Mouse (Mus musculus) hindbrain, embryonic 15.5 days (tissue): Measurements from ENCODE around the gene Myl7. TPM values are rescaled to one million over a fixed set of nuclear protein-coding genes. Genes with fewer than 3 reads are reported as not detected.
"Not testable (repeated sequence)": the region's sequence is repeated elsewhere in the genome, so short reads cannot be mapped to it uniquely, and the experiment has no call there.

Experiments used
- ATAC-seq: fragments of 200-750 bp; cut with Nextera tagmentation; 2 replicates; pipeline ENCODE4 v1.8.0; 2017; ENCODE audit warnings: low read depth, moderate number of reproducible peaks, moderate TSS enrichment; ENCODE audit not compliant: low FRiP score
- H3K27ac ChIP-seq: fragments of 300-500 bp; sonication (generic); replicated peaks from 2 replicates; pipeline ENCODE4 v1.5.1; 2015; ENCODE audit warnings: mild to moderate bottlenecking, inconsistent platforms
- H3K27me3 ChIP-seq: fragments of 300-500 bp; sonication (generic); 2 replicates; pipeline ENCODE4 v1.6.1; 2015; ENCODE audit warnings: control low read depth, inconsistent platforms
- H3K36me3 ChIP-seq: fragments of 300-500 bp; sonication (generic); 2 replicates; pipeline ENCODE4 v1.6.1; 2015; ENCODE audit warnings: control low read depth, inconsistent platforms
- H3K4me1 ChIP-seq: fragments of 300-500 bp; sonication (generic); replicated peaks from 2 replicates; pipeline ENCODE4 v1.6.1; 2015; ENCODE audit warnings: control low read depth, inconsistent platforms
- H3K4me2 ChIP-seq: fragments of 300-500 bp; sonication (generic); 2 replicates; pipeline ENCODE4 v1.6.1; 2015; ENCODE audit warnings: moderate library complexity, mild to moderate bottlenecking, inconsistent platforms
- H3K4me3 ChIP-seq: fragments of 300-500 bp; sonication (generic); 2 replicates; pipeline ENCODE4 v1.5.1; 2015; ENCODE audit warnings: mild to moderate bottlenecking, inconsistent platforms
- H3K9ac ChIP-seq: fragments of 300-500 bp; sonication (generic); 2 replicates; pipeline ENCODE4 v1.6.1; 2015; ENCODE audit warnings: inconsistent platforms
- H3K9me3 ChIP-seq: fragments of 300-500 bp; sonication (generic); 2 replicates; pipeline ENCODE4 v1.6.1; 2016; ENCODE audit warnings: control low read depth, inconsistent platforms
- WGBS: fragments of 180-500 bp; shearing (Covaris S2); methylation state at CpG from one replicate; pipeline ENCODE4 v1.1.7; 2015; 5-methylcytosine and 5-hydroxymethylcytosine counted together
- polyA plus RNA-seq: library from polyadenylated mRNA; unstranded; fragments of >200 nt; fragmentation: Nextera tagmentation; extraction: Ambion mirVana; gene quantifications from 2 replicates; pipeline ENCODE4 v1.2.1, GENCODE M21; 2015

Gene Myl7
- polyA plus RNA-seq, 1 experiment from 2014 or later = 0.36 TPM

- Histone ChIP-seq H3K4me3 (peak overlapping the region; percentile 45), H3K36me3 (no peaks in the 10 kb centered on the region), H3K27ac (peak overlapping the region; percentile 86), H3K4me2 (peak overlapping the region; percentile 77), H3K4me1 (peaks cover 24% of the 10 kb centered on the region), H3K9me3 (no peaks in the 10 kb centered on the region), H3K9ac (peak overlapping the region; percentile 54), H3K27me3 (0 out of 2 replicates have a peak, but pooled peaks cover 2% of the 10 kb centered on the region)
- WGBS = under 1% methylated on average over 32 of the region's 32 CpGs
- peak; percentile 92 for ATAC-seq
Measured at GRCm38 (mm10) chr11:5901950-5902349, 3.4 kb upstream of the Myl7 start.

GRCm38 (mm10) chr11:5901320-5901719 lies 2.7 kb upstream of the Myl7 start:
- peak overlapping the region; percentile 77 for H3K4me2 ChIP-seq
- H3K4me1 ChIP-seq = peaks cover 24% of the 10 kb centered on the region
- no peaks in the 10 kb centered on the region for H3K9me3 ChIP-seq
- H3K36me3 ChIP-seq = no peaks in the 10 kb centered on the region
- peak overlapping the region; percentile 86 for H3K27ac ChIP-seq
- 0 out of 2 replicates have a peak, but pooled peaks cover 2% of the 10 kb centered on the region for H3K27me3 ChIP-seq
- WGBS = 12% methylated on average over 3 of the region's 3 CpGs
- peak overlapping the region; percentile 54 for H3K9ac ChIP-seq
- ATAC-seq = peak; percentile 1; the same call in 1 of the 2 replicates
- peak overlapping the region; percentile 45 for H3K4me3 ChIP-seq

GRCm38 (mm10) chr11:5899286-5899685 lies 704 bp upstream of the Myl7 start:
- Histone ChIP-seq H3K4me1 (peaks cover 24% of the 10 kb centered on the region), H3K4me2 (no peak overlapping the region), H3K27ac (no peak overlapping the region), H3K36me3 (no peaks in the 10 kb centered on the region), H3K9ac (no peak overlapping the region), H3K4me3 (no peak overlapping the region), H3K9me3 (no peaks in the 10 kb centered on the region), H3K27me3 (0 out of 2 replicates have a peak, but pooled peaks cover 2% of the 10 kb centered on the region)
- no peak for ATAC-seq
- WGBS = 97% methylated on average over 10 of the region's 10 CpGs

GRCm38 (mm10) chr11:5897839-5898238 lies 743 bp downstream of the Myl7 start:
- WGBS = 23% methylated on average over 10 of the region's 10 CpGs
- no peak overlapping the region for H3K9ac ChIP-seq
- no peak for ATAC-seq

GRCm38 (mm10) chr11:5897230-5897629 lies 1.4 kb downstream of the Myl7 start:
- Histone ChIP-seq H3K9me3 (no peaks in the 10 kb centered on the region), H3K4me3 (no peak overlapping the region), H3K36me3 (no peaks in the 10 kb centered on the region), H3K4me2 (no peak overlapping the region), H3K27me3 (0 out of 2 replicates have a peak, but pooled peaks cover 2% of the 10 kb centered on the region), H3K9ac (no peak overlapping the region), H3K4me1 (peaks cover 23% of the 10 kb centered on the region), H3K27ac (no peak overlapping the region)
- no peak for ATAC-seq
- WGBS = 21% methylated on average over 16 of the region's 16 CpGs

More at GRCm38 (mm10) chr11:5897839-5898238, 743 bp downstream of the Myl7 start:
- H3K27me3 ChIP-seq = 0 out of 2 replicates have a peak, but pooled peaks cover 2% of the 10 kb centered on the region
- H3K4me3 ChIP-seq = no peak overlapping the region
- no peaks in the 10 kb centered on the region for H3K9me3 ChIP-seq
- peaks cover 23% of the 10 kb centered on the region for H3K4me1 ChIP-seq
- no peak overlapping the region for H3K4me2 ChIP-seq
- H3K27ac ChIP-seq = no peak overlapping the region
- H3K36me3 ChIP-seq = no peaks in the 10 kb centered on the region

GRCm38 (mm10) chr11:5893807-5894206 lies 4.8 kb downstream of the Myl7 start:
- no peak overlapping the region for H3K9ac ChIP-seq
- WGBS = 66% methylated on average over 6 of the region's 6 CpGs
- H3K27me3 ChIP-seq = 0 out of 2 replicates have a peak, but pooled peaks cover 2% of the 10 kb centered on the region
- H3K36me3 ChIP-seq = no peaks in the 10 kb centered on the region
- H3K27ac ChIP-seq = no peak overlapping the region
- H3K9me3 ChIP-seq = no peaks in the 10 kb centered on the region
- H3K4me2 ChIP-seq = no peak overlapping the region
- ATAC-seq = no peak
- no peak overlapping the region for H3K4me3 ChIP-seq
- peaks cover 11% of the 10 kb centered on the region for H3K4me1 ChIP-seq

- H3K36me3 ChIP-seq = no peaks in the 10 kb centered on the region
- no peaks in the 10 kb centered on the region for H3K9me3 ChIP-seq
- H3K9ac ChIP-seq = no peak overlapping the region
- no peak for ATAC-seq
- no peak overlapping the region for H3K4me2 ChIP-seq
- H3K27me3 ChIP-seq = 0 out of 2 replicates have a peak, but pooled peaks cover 2% of the 10 kb centered on the region
- H3K4me1 ChIP-seq = peaks cover 11% of the 10 kb centered on the region
- H3K27ac ChIP-seq = peak overlapping the region; percentile 30; the same call in 1 of the 2 replicates
- 42% methylated on average over 4 of the region's 4 CpGs for WGBS
- no peak overlapping the region for H3K4me3 ChIP-seq
Measured at GRCm38 (mm10) chr11:5892810-5893368, 5.7 kb downstream of the Myl7 start.

GRCm38 (mm10) chr11:5892151-5892591 lies 6.4 kb downstream of the Myl7 start:
- Histone ChIP-seq H3K9ac (no peak overlapping the region), H3K4me2 (no peak overlapping the region)
- 48% methylated on average over 8 of the region's 8 CpGs for whole genome bisulfite sequencing

GRCm38 (mm10) chr11:5888563-5888962 lies 10.0 kb downstream of the Myl7 start:
- not testable (repeated sequence) for H3K9ac ChIP-seq, H3K27me3 ChIP-seq, ATAC-seq, H3K36me3 ChIP-seq, H3K27ac ChIP-seq, H3K4me2 ChIP-seq, H3K9me3 ChIP-seq, H3K4me3 ChIP-seq
- H3K4me1 ChIP-seq = peaks cover 17% of the 10 kb centered on the region
- 62% methylated on average over 5 of the region's 5 CpGs for WGBS

More at GRCm38 (mm10) chr11:5892151-5892591, 6.4 kb downstream of the Myl7 start:
- H3K4me1 ChIP-seq = peaks cover 14% of the 10 kb centered on the region
- no peaks in the 10 kb centered on the region for H3K27me3 ChIP-seq
- H3K4me3 ChIP-seq = no peak overlapping the region
- no peak for ATAC-seq
- H3K36me3 ChIP-seq = no peaks in the 10 kb centered on the region
- no peaks in the 10 kb centered on the region for H3K9me3 ChIP-seq
- H3K27ac ChIP-seq = 0 out of 2 replicates have a peak overlapping the region, but pooled peaks have one; percentile 30

- Histone ChIP-seq H3K9me3 (no peaks in the 10 kb centered on the region), H3K9ac (no peak overlapping the region), H3K36me3 (no peaks in the 10 kb centered on the region), H3K27ac (no peak overlapping the region), H3K27me3 (no peaks in the 10 kb centered on the region), H3K4me3 (no peak overlapping the region), H3K4me2 (no peak overlapping the region), H3K4me1 (peaks cover 10% of the 10 kb centered on the region)
- 9% methylated on average over 5 of the region's 5 CpGs for WGBS
- no peak for ATAC-seq
Measured at GRCm38 (mm10) chr11:5887250-5887649, 11.3 kb downstream of the Myl7 start.

- Histone ChIP-seq H3K4me2 (no peak overlapping the region), H3K27me3 (no peaks in the 10 kb centered on the region), H3K36me3 (no peaks in the 10 kb centered on the region), H3K9me3 (no peaks in the 10 kb centered on the region), H3K9ac (no peak overlapping the region), H3K4me1 (peaks cover 7% of the 10 kb centered on the region), H3K27ac (no peak overlapping the region), H3K4me3 (no peak overlapping the region)
- WGBS = 24% methylated on average over 9 of the region's 9 CpGs
- no peak for ATAC-seq
Measured at GRCm38 (mm10) chr11:5886187-5886586, 12.4 kb downstream of the Myl7 start.

GRCm38 (mm10) chr11:5882518-5882917 lies 16.1 kb downstream of the Myl7 start:
- no peak for ATAC-seq
- H3K9me3 ChIP-seq = no peaks in the 10 kb centered on the region
- peaks cover 20% of the 10 kb centered on the region for H3K4me1 ChIP-seq
- no peak overlapping the region for H3K4me2 ChIP-seq
- no peaks in the 10 kb centered on the region for H3K27me3 ChIP-seq
- H3K4me3 ChIP-seq = no peak overlapping the region
- 85% methylated on average over 8 of the region's 8 CpGs for WGBS
- H3K27ac ChIP-seq = no peak overlapping the region
- no peaks in the 10 kb centered on the region for H3K36me3 ChIP-seq
- H3K9ac ChIP-seq = no peak overlapping the region
